Mouse (Mus musculus): ENCODE measurements around the gene Smn1. TPM values are rescaled to one million over a fixed set of nuclear protein-coding genes. Genes with fewer than 3 reads are reported as not detected.

Smn1 gene
- polyA plus RNA-seq, 1 experiment from 2014 or later, result 79.2 TPM

Other genes starting within 250 kb of the Smn1 start
- gene Cartpt, start 223.8 kb upstream of the Smn1 start, polyA plus RNA-seq (2014; fragmentation: Nextera tagmentation; extraction: Ambion mirVana), result 0.27 and 0.47 TPM in 2 replicates
- gene Mccc2, start 109.2 kb upstream of the Smn1 start, polyA plus RNA-seq (2014; fragmentation: Nextera tagmentation; extraction: Ambion mirVana), result 31.0 and 33.4 TPM in 2 replicates
- gene Bdp1, start 20.8 kb upstream of the Smn1 start, polyA plus RNA-seq (2014; fragmentation: Nextera tagmentation; extraction: Ambion mirVana), result 22.7 and 27.2 TPM in 2 replicates
- 63.8 and 66.1 TPM in 2 replicates for gene Serf1, start 16.8 kb upstream of the Smn1 start, polyA plus RNA-seq (2014; fragmentation: Nextera tagmentation; extraction: Ambion mirVana)
- gene Naip2, start 77.2 kb downstream of the Smn1 start, polyA plus RNA-seq (2014; fragmentation: Nextera tagmentation; extraction: Ambion mirVana), result 1.9 and 2.7 TPM in 2 replicates
- gene Naip5, start 121.5 kb downstream of the Smn1 start, polyA plus RNA-seq (2014; fragmentation: Nextera tagmentation; extraction: Ambion mirVana), result 0.53 and 0.94 TPM in 2 replicates
- gene Naip6, start 192.8 kb downstream of the Smn1 start, polyA plus RNA-seq (2014; fragmentation: Nextera tagmentation; extraction: Ambion mirVana), result 0.67 and 0.69 TPM in 2 replicates

Data from liver, embryonic 11.5 days (tissue).